Comparison of ENCODE assay signal across 8 mouse cellular contexts in the genomic region with DNA sequence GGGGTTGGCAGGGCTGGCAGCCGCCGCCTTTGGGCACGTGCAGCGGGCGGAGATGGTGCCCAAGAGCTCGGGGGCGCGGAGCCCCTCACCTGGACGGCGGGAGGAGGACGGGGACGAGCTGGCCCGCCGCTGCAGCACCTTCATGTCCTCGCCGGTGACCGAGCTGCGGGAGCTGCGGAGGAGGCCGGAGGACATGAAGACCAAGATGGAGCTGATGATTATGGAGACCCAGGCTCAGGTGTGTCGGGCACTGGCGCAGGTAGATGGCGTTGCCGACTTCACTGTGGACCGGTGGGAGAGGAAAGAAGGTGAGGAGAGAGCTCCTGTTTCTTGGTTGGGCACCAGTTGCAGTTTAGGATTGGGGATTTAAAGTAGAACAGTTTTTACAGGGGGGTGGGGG. TPM values are rescaled to one million over a fixed set of nuclear protein-coding genes. Genes with fewer than 3 reads are reported as not detected.
DNase-seq lines count a peak whose midpoint lies in the region; ATAC-seq lines count a peak whose summit lies in the region.

No protein-coding gene starts in this region.

- H3K9ac ChIP-seq in lung, embryonic 15.5 days = peak overlapping the region; percentile 77
- H3K9ac ChIP-seq in embryonic facial prominence, embryonic 11.5 days (replicated peaks; ENCODE audit: low read length) = peak overlapping the region; percentile 89
- H3K9ac ChIP-seq in kidney, embryonic 15.5 days = peak overlapping the region; percentile 87
- peak overlapping the region; percentile 84 for H3K9ac ChIP-seq in midbrain, embryonic 16.5 days (ENCODE audit: low read depth, low read length)

- no peaks in the 10 kb centered on the region for H3K9me3 ChIP-seq in lung, embryonic 15.5 days
- H3K9me3 ChIP-seq in embryonic facial prominence, embryonic 11.5 days (replicated peaks; ENCODE audit: control insufficient read depth, low read length) = no peaks in the 10 kb centered on the region
- H3K9me3 ChIP-seq in kidney, embryonic 15.5 days (replicated peaks) = no peaks in the 10 kb centered on the region
- H3K9me3 ChIP-seq in midbrain, embryonic 16.5 days (replicated peaks; ENCODE audit: control insufficient read depth, low read length, poor library complexity, severe bottlenecking) = no peaks in the 10 kb centered on the region

- peaks cover 20% of the 10 kb centered on the region for H3K36me3 ChIP-seq in lung, embryonic 15.5 days
- H3K36me3 ChIP-seq in embryonic facial prominence, embryonic 11.5 days (replicated peaks; ENCODE audit: control insufficient read depth, insufficient read depth, low read depth, low read length) = peaks cover 4% of the 10 kb centered on the region; the same call in 1 of the 2 replicates
- peaks cover 25% of the 10 kb centered on the region for H3K36me3 ChIP-seq in kidney, embryonic 15.5 days
- H3K36me3 ChIP-seq in midbrain, embryonic 16.5 days (ENCODE audit: control insufficient read depth, insufficient read depth, low read length) = peaks cover 14% of the 10 kb centered on the region

- peak; percentile 19; the same call in 1 of the 2 replicates for ATAC-seq in lung, embryonic 15.5 days (ENCODE audit: borderline replicate concordance, extremely low read depth, low FRiP score, low TSS enrichment)
- peak; percentile 35 for ATAC-seq in embryonic facial prominence, embryonic 11.5 days (replicated peaks; ENCODE audit: insufficient number of reproducible peaks, low FRiP score, low TSS enrichment, low read depth)
- peak; percentile 41 for ATAC-seq in kidney, embryonic 15.5 days (replicated peaks; ENCODE audit: low FRiP score)
- peak; percentile 81 for ATAC-seq in midbrain, embryonic 16.5 days

- 2% methylated on average over 25 of the region's 25 CpGs for WGBS in lung, embryonic 15.5 days
- WGBS in embryonic facial prominence, embryonic 11.5 days = 1% methylated on average over 24 of the region's 25 CpGs
- WGBS in kidney, embryonic 15.5 days = under 1% methylated on average over 25 of the region's 25 CpGs
- WGBS in midbrain, embryonic 16.5 days = under 1% methylated on average over 25 of the region's 25 CpGs

- peak overlapping the region; percentile 86 for H3K4me2 ChIP-seq in lung, embryonic 15.5 days
- peak overlapping the region; percentile 77 for H3K4me2 ChIP-seq in embryonic facial prominence, embryonic 11.5 days (ENCODE audit: low read depth, low read length)
- H3K4me2 ChIP-seq in kidney, embryonic 15.5 days = peak overlapping the region; percentile 84
- H3K4me2 ChIP-seq in midbrain, embryonic 16.5 days (ENCODE audit: low read length) = peak overlapping the region; percentile 78

- peaks cover 8% of the 10 kb centered on the region for H3K4me1 ChIP-seq in lung, embryonic 15.5 days
- H3K4me1 ChIP-seq in embryonic facial prominence, embryonic 11.5 days (ENCODE audit: control insufficient read depth, insufficient read depth, low read length) = no peaks in the 10 kb centered on the region
- peaks cover 15% of the 10 kb centered on the region; the same call in 1 of the 2 replicates for H3K4me1 ChIP-seq in kidney, embryonic 15.5 days
- peaks cover 11% of the 10 kb centered on the region for H3K4me1 ChIP-seq in midbrain, embryonic 16.5 days (ENCODE audit: control insufficient read depth, insufficient read depth, low read length)

- H3K4me3 ChIP-seq in lung, embryonic 15.5 days = peak overlapping the region; percentile 91
- H3K4me3 ChIP-seq in embryonic facial prominence, embryonic 11.5 days (ENCODE audit: low read depth, low read length) = peak overlapping the region; percentile 94
- peak overlapping the region; percentile 96 for H3K4me3 ChIP-seq in kidney, embryonic 15.5 days (replicated peaks)
- peak overlapping the region; percentile 92 for H3K4me3 ChIP-seq in midbrain, embryonic 16.5 days (ENCODE audit: low read depth, low read length)

- peak overlapping the region; percentile 92 for H3K27ac ChIP-seq in lung, embryonic 15.5 days
- 0 out of 2 replicates have a peak overlapping the region, but pooled peaks have one; percentile 59 for H3K27ac ChIP-seq in embryonic facial prominence, embryonic 11.5 days (replicated peaks; ENCODE audit: low read depth, low read length)
- peak overlapping the region; percentile 94 for H3K27ac ChIP-seq in kidney, embryonic 15.5 days
- peak overlapping the region; percentile 81 for H3K27ac ChIP-seq in midbrain, embryonic 16.5 days (ENCODE audit: low read length)

- no peaks in the 10 kb centered on the region for H3K27me3 ChIP-seq in lung, embryonic 15.5 days
- H3K27me3 ChIP-seq in embryonic facial prominence, embryonic 11.5 days (ENCODE audit: control insufficient read depth, insufficient read depth, low read length) = no peaks in the 10 kb centered on the region
- no peaks in the 10 kb centered on the region for H3K27me3 ChIP-seq in kidney, embryonic 15.5 days
- no peaks in the 10 kb centered on the region for H3K27me3 ChIP-seq in midbrain, embryonic 16.5 days (ENCODE audit: control insufficient read depth, insufficient read depth, low read depth, low read length)

- no peak for DNase-seq in lung, postnatal 4 days
- peak; percentile 18 for DNase-seq in embryonic facial prominence, embryonic 11.5 days (ENCODE audit: low spot score)
- no peak for DNase-seq in right cerebral cortex, postnatal 25 days
- no peak for DNase-seq in retina, postnatal 1 day
- no peak for DNase-seq in cerebellum, postnatal 14 days

RNA-seq across cellular contexts. Expression of a gene that starts 0.6 kb away (rescaled TPM):
- polyA plus RNA-seq in lung, embryonic 15.5 days (2015; fragmentation: Nextera tagmentation; extraction: Ambion mirVana) = 24.9 and 26.8 TPM in 2 replicates
- 21.0 and 22.0 TPM in 2 replicates for polyA plus RNA-seq in embryonic facial prominence, embryonic 11.5 days (2014; fragmentation: Nextera tagmentation; extraction: Ambion mirVana)
- polyA plus RNA-seq in kidney, embryonic 15.5 days (2015; fragmentation: Nextera tagmentation; extraction: Ambion mirVana) = 38.0 and 39.1 TPM in 2 replicates
- 13.5 and 13.6 TPM in 2 replicates for polyA plus RNA-seq in midbrain, embryonic 16.5 days (2015; fragmentation: Nextera tagmentation; extraction: Ambion mirVana)

RNA-seq across cellular contexts. Expression of a gene that starts 32.1 kb away (rescaled TPM):
- not detected in 2 replicates for polyA plus RNA-seq in lung, embryonic 15.5 days (2015; fragmentation: Nextera tagmentation; extraction: Ambion mirVana)
- not detected in 2 replicates for polyA plus RNA-seq in embryonic facial prominence, embryonic 11.5 days (2014; fragmentation: Nextera tagmentation; extraction: Ambion mirVana)
- polyA plus RNA-seq in kidney, embryonic 15.5 days (2015; fragmentation: Nextera tagmentation; extraction: Ambion mirVana) = not detected in 2 replicates
- not detected in 2 replicates for polyA plus RNA-seq in midbrain, embryonic 16.5 days (2015; fragmentation: Nextera tagmentation; extraction: Ambion mirVana)

RNA-seq across cellular contexts. Expression of a gene that starts 48.2 kb away (rescaled TPM):
- polyA plus RNA-seq in lung, embryonic 15.5 days (2015; fragmentation: Nextera tagmentation; extraction: Ambion mirVana) = 0.24 TPM in 1 of 2 replicates, not detected in the other
- polyA plus RNA-seq in embryonic facial prominence, embryonic 11.5 days (2014; fragmentation: Nextera tagmentation; extraction: Ambion mirVana) = not detected in 2 replicates
- not detected in 2 replicates for polyA plus RNA-seq in kidney, embryonic 15.5 days (2015; fragmentation: Nextera tagmentation; extraction: Ambion mirVana)
- polyA plus RNA-seq in midbrain, embryonic 16.5 days (2015; fragmentation: Nextera tagmentation; extraction: Ambion mirVana) = 0.18 TPM in 1 of 2 replicates, not detected in the other

RNA-seq across cellular contexts. Expression of a gene that starts 53.9 kb away (rescaled TPM):
- not detected in 2 replicates for polyA plus RNA-seq in lung, embryonic 15.5 days (2015; fragmentation: Nextera tagmentation; extraction: Ambion mirVana)
- polyA plus RNA-seq in embryonic facial prominence, embryonic 11.5 days (2014; fragmentation: Nextera tagmentation; extraction: Ambion mirVana) = not detected in 2 replicates
- not detected in 2 replicates for polyA plus RNA-seq in kidney, embryonic 15.5 days (2015; fragmentation: Nextera tagmentation; extraction: Ambion mirVana)
- not detected in 2 replicates for polyA plus RNA-seq in midbrain, embryonic 16.5 days (2015; fragmentation: Nextera tagmentation; extraction: Ambion mirVana)

RNA-seq across cellular contexts. Expression of a gene that starts 57.1 kb away (rescaled TPM):
- polyA plus RNA-seq in lung, embryonic 15.5 days (2015; fragmentation: Nextera tagmentation; extraction: Ambion mirVana) = 110 and 111 TPM in 2 replicates
- polyA plus RNA-seq in embryonic facial prominence, embryonic 11.5 days (2014; fragmentation: Nextera tagmentation; extraction: Ambion mirVana) = 143 and 145 TPM in 2 replicates
- 108 and 111 TPM in 2 replicates for polyA plus RNA-seq in kidney, embryonic 15.5 days (2015; fragmentation: Nextera tagmentation; extraction: Ambion mirVana)
- 144 and 152 TPM in 2 replicates for polyA plus RNA-seq in midbrain, embryonic 16.5 days (2015; fragmentation: Nextera tagmentation; extraction: Ambion mirVana)

Comparison
In these comparisons a context has a peak if more than half of its experiments do, and no peak if none do; other contexts are left out.
1. ATAC-seq: peak in every context shown above with its lines; median percentile 81 in midbrain, embryonic 16.5 days; 41 in kidney, embryonic 15.5 days; 35 in embryonic facial prominence, embryonic 11.5 days; 19 in lung, embryonic 15.5 days.